Mouse (Mus musculus) skeletal muscle tissue, adult 2 months (tissue): ENCODE measurements at regions not wholly inside any gene's neighbourhood (a gene's known extent, or its start where the extent isn't known, plus 50 kb on each side); places are given as distances from the start of the nearest gene placed in this dataset.

Source experiments
- DNase-seq: peaks from one replicate; pipeline ENCODE4 v3.0.0-alpha.2; 2012; ENCODE audit warnings: low read depth, low spot score

GRCm38 (mm10) chr7:69578958-69579810 is 787.4 kb downstream of the Nr2f2 start:
- DNase-seq, result no peak

GRCm38 (mm10) chr7:69577754-69578153 is 788.8 kb downstream of the Nr2f2 start:
- no peak for DNase-seq

- no peak for DNase-seq
Observed at GRCm38 (mm10) chr7:69576596-69576995, 789.9 kb downstream of the Nr2f2 start.

- no peak for DNase-seq
Observed at GRCm38 (mm10) chr7:69573730-69574129, 792.8 kb downstream of the Nr2f2 start.

GRCm38 (mm10) chr7:69572626-69573394 is 793.7 kb downstream of the Nr2f2 start:
- DNase-seq, result no peak

- no peak for DNase-seq
Observed at GRCm38 (mm10) chr7:69566949-69567348, 799.6 kb downstream of the Nr2f2 start.

GRCm38 (mm10) chr7:69564432-69564831 is 802.1 kb downstream of the Nr2f2 start:
- no peak for DNase-seq

- no peak for DNase-seq
Observed at GRCm38 (mm10) chr7:69554776-69555175, 805.7 kb upstream of the Arrdc4 start.

GRCm38 (mm10) chr7:69553981-69554380 is 804.9 kb upstream of the Arrdc4 start:
- DNase-seq, result no peak

GRCm38 (mm10) chr7:69536072-69536471 is 787.0 kb upstream of the Arrdc4 start:
- DNase-seq, result no peak

GRCm38 (mm10) chr7:69513966-69514365 is 764.9 kb upstream of the Arrdc4 start:
- no peak for DNase-seq

GRCm38 (mm10) chr7:69510389-69510788 is 761.3 kb upstream of the Arrdc4 start:
- no peak for DNase-seq

GRCm38 (mm10) chr7:69493062-69493930 is 744.3 kb upstream of the Arrdc4 start:
- no peak for DNase-seq

GRCm38 (mm10) chr7:69490566-69491466 is 741.8 kb upstream of the Arrdc4 start:
- peak; percentile 31 for DNase-seq

GRCm38 (mm10) chr7:69488630-69489029 is 739.6 kb upstream of the Arrdc4 start:
- DNase-seq, result no peak

GRCm38 (mm10) chr7:69487111-69487510 is 738.1 kb upstream of the Arrdc4 start:
- no peak for DNase-seq

GRCm38 (mm10) chr7:69484552-69484951 is 735.5 kb upstream of the Arrdc4 start:
- no peak for DNase-seq
